Mouse (Mus musculus) C2C12 (cell line): ENCODE results near the gene Atf1.

Experiments
- CTCF ChIP-seq: IDR thresholded peaks from one replicate; pipeline ENCODE4 v1.5.1; 2011; ENCODE audit not compliant: control insufficient read depth, insufficient read depth, insufficient read length
- MAX ChIP-seq: IDR thresholded peaks from one replicate; pipeline ENCODE4 v1.6.1; 2011; ENCODE audit warnings: mild to moderate bottlenecking, control low read depth

DNA sequence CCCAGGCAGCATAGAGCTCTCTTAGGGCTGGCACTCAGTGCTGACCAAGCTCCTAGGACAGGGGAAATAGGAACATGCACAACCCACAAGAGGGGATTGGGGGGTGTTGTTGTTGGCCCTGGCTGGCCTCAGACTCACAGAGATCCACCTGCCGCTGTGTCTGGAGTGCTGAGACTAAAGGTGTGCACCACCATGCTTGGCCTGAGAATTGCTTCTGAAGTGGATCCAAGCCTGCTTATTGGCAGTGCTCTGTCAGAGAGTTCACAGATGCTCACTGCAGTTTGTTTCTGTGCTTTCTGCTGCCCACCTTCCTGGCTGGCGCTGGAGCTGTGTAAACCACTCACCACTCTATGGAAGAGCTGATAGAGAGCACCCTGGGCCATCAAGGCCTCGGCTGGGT, 17.6 kb upstream of the Atf1 start:
- TF ChIP-seq CTCF (no peak), MAX (no peak)
